ENCODE assay signal across 17 mouse cellular contexts in genomic region chr5:96948856-96949527, GRCm38 (mm10). TPM values are rescaled to one million over a fixed set of nuclear protein-coding genes. Genes with fewer than 3 reads are reported as not detected.
A peak's percentile ranks its signal among the peaks of the same experiment; 100 is the strongest.
DNase-seq lines count a peak whose midpoint lies in the region; ATAC-seq and TF ChIP-seq lines count a peak whose summit lies in the region.
"Had no signal": no experiment of that assay in that cellular context is flagged by ENCODE, and none has a peak within 500 bp of the region (broad histone marks: within the 10 kb centered on the region; RNA-seq: fewer than 3 reads in every experiment).

No protein-coding gene starts in this region.

- TF ChIP-seq EP300 in liver, postnatal 0 days (IDR thresholded peaks at IDR 0.05; ENCODE audit: low read depth), result no peak

- H3K27me3 ChIP-seq in embryonic facial prominence, embryonic 14.5 days (replicated peaks; ENCODE audit: control insufficient read depth, insufficient read depth, low read length), result no peaks in the 10 kb centered on the region
- no peaks in the 10 kb centered on the region for H3K27me3 ChIP-seq in embryonic facial prominence, embryonic 10.5 days (replicated peaks; ENCODE audit: low read depth, poor library complexity, severe bottlenecking)
- H3K27me3 ChIP-seq in liver, embryonic 13.5 days, result no peaks in the 10 kb centered on the region
- H3K27me3 ChIP-seq in liver, postnatal 0 days (ENCODE audit: insufficient read depth, low read length), result no peaks in the 10 kb centered on the region
- H3K27me3 ChIP-seq in cerebellum, adult 2 months (ENCODE audit: control insufficient read depth, insufficient read depth, low read length), result no peaks in the 10 kb centered on the region
- H3K27me3 ChIP-seq: embryonic facial prominence, embryonic 15.5 days; forebrain, embryonic 13.5 days had no signal

- H3K9me3 ChIP-seq in embryonic facial prominence, embryonic 14.5 days (ENCODE audit: control insufficient read depth, low read length), result no peaks in the 10 kb centered on the region
- H3K9me3 ChIP-seq in embryonic facial prominence, embryonic 10.5 days, result no peaks in the 10 kb centered on the region
- H3K9me3 ChIP-seq in liver, embryonic 13.5 days (replicated peaks), result no peaks in the 10 kb centered on the region
- H3K9me3 ChIP-seq in liver, postnatal 0 days (ENCODE audit: low read length), result no peaks in the 10 kb centered on the region
- H3K9me3 ChIP-seq: embryonic facial prominence, embryonic 15.5 days; forebrain, embryonic 13.5 days; G1E had no signal

- no peaks in the 10 kb centered on the region for H3K36me3 ChIP-seq in embryonic facial prominence, embryonic 14.5 days (ENCODE audit: control insufficient read depth, insufficient read depth, low read length)
- no peaks in the 10 kb centered on the region for H3K36me3 ChIP-seq in embryonic facial prominence, embryonic 10.5 days (replicated peaks)
- no peaks in the 10 kb centered on the region for H3K36me3 ChIP-seq in liver, embryonic 13.5 days
- no peaks in the 10 kb centered on the region for H3K36me3 ChIP-seq in liver, postnatal 0 days (replicated peaks; ENCODE audit: insufficient read depth, low read length)
- H3K36me3 ChIP-seq: embryonic facial prominence, embryonic 15.5 days had no signal

- no peak overlapping the region for H3K27ac ChIP-seq in embryonic facial prominence, embryonic 14.5 days (replicated peaks; ENCODE audit: low read depth, low read length)
- no peak overlapping the region for H3K27ac ChIP-seq in embryonic facial prominence, embryonic 10.5 days (replicated peaks)
- H3K27ac ChIP-seq in liver, embryonic 13.5 days, result peak overlapping the region; percentile 99
- no peak overlapping the region for H3K27ac ChIP-seq in liver, postnatal 0 days (ENCODE audit: low read depth)
- no peak overlapping the region for H3K27ac ChIP-seq in cerebellum, adult 2 months (ENCODE audit: insufficient read depth, low read length)
- H3K27ac ChIP-seq: embryonic facial prominence, embryonic 15.5 days; forebrain, embryonic 13.5 days had no signal

- no peak for ATAC-seq in embryonic facial prominence, embryonic 14.5 days (ENCODE audit: low read depth)
- no peak for ATAC-seq in liver, embryonic 13.5 days (ENCODE audit: low read depth)
- no peak for ATAC-seq in liver, postnatal 0 days
- ATAC-seq: forebrain, embryonic 13.5 days had no signal

- no peaks in the 10 kb centered on the region for H3K4me1 ChIP-seq in embryonic facial prominence, embryonic 14.5 days (ENCODE audit: control insufficient read depth, insufficient read depth, low read length)
- peaks cover 8% of the 10 kb centered on the region for H3K4me1 ChIP-seq in embryonic facial prominence, embryonic 10.5 days
- peaks cover 72% of the 10 kb centered on the region for H3K4me1 ChIP-seq in liver, embryonic 13.5 days (replicated peaks)
- H3K4me1 ChIP-seq in liver, postnatal 0 days (ENCODE audit: insufficient read depth), result peaks cover 38% of the 10 kb centered on the region
- H3K4me1 ChIP-seq in cerebellum, adult 2 months (ENCODE audit: control insufficient read depth, insufficient read depth, low read length), result no peaks in the 10 kb centered on the region
- H3K4me1 ChIP-seq: embryonic facial prominence, embryonic 15.5 days had no signal

- 80% methylated on average over 13 of the region's 13 CpGs for WGBS in embryonic facial prominence, embryonic 14.5 days
- WGBS in embryonic facial prominence, embryonic 10.5 days, result 86% methylated on average over 13 of the region's 13 CpGs
- WGBS in liver, embryonic 13.5 days (ENCODE audit: insufficient replicate concordance), result 66% methylated on average over 13 of the region's 13 CpGs
- 59% methylated on average over 13 of the region's 13 CpGs for WGBS in liver, postnatal 0 days (ENCODE audit: insufficient replicate concordance)
- WGBS in cerebellum, adult 2 months, result 87% methylated on average over 13 of the region's 13 CpGs

- H3K4me3 ChIP-seq in embryonic facial prominence, embryonic 14.5 days (ENCODE audit: low read depth, low read length), result no peak overlapping the region
- H3K4me3 ChIP-seq in embryonic facial prominence, embryonic 10.5 days, result no peak overlapping the region
- no peak overlapping the region for H3K4me3 ChIP-seq in liver, embryonic 13.5 days (replicated peaks)
- H3K4me3 ChIP-seq in liver, postnatal 0 days (ENCODE audit: low read depth, low read length), result no peak overlapping the region
- no peak overlapping the region for H3K4me3 ChIP-seq in cerebellum, adult 2 months (replicated peaks; ENCODE audit: insufficient read depth, low read depth, low read length)
- H3K4me3 ChIP-seq: embryonic facial prominence, embryonic 15.5 days; forebrain, embryonic 13.5 days had no signal

- H3K4me2 ChIP-seq in embryonic facial prominence, embryonic 14.5 days (ENCODE audit: low read depth, low read length), result no peak overlapping the region
- no peak overlapping the region for H3K4me2 ChIP-seq in liver, embryonic 13.5 days
- no peak overlapping the region for H3K4me2 ChIP-seq in liver, postnatal 0 days (ENCODE audit: low read depth, low read length)
- H3K4me2 ChIP-seq: embryonic facial prominence, embryonic 15.5 days; forebrain, embryonic 13.5 days had no signal

- TF ChIP-seq POLR2A in cerebellum, adult 2 months (IDR thresholded peaks at IDR 0.05; ENCODE audit: borderline replicate concordance, insufficient read depth, low read length), result no peak

- no peak for TF ChIP-seq CTCF in liver, postnatal 0 days (IDR thresholded peaks at IDR 0.05; ENCODE audit: low read depth)
- TF ChIP-seq CTCF in cerebellum, adult 2 months (IDR thresholded peaks at IDR 0.05; ENCODE audit: borderline replicate concordance, insufficient read depth, low read depth, low read length), result no peak

- H3K9ac ChIP-seq in embryonic facial prominence, embryonic 14.5 days (ENCODE audit: low read depth, low read length), result no peak overlapping the region
- peak overlapping the region; percentile 78 for H3K9ac ChIP-seq in liver, embryonic 13.5 days
- no peak overlapping the region for H3K9ac ChIP-seq in liver, postnatal 0 days (replicated peaks)
- H3K9ac ChIP-seq: embryonic facial prominence, embryonic 15.5 days; forebrain, embryonic 13.5 days had no signal

- peak; percentile 22 for DNase-seq in embryonic facial prominence, embryonic 14.5 days (ENCODE audit: low spot score)
- DNase-seq in embryonic facial prominence, embryonic 10.5 days (ENCODE audit: low spot score), result no peak
- DNase-seq in liver, embryonic 13.5 days, result no peak
- no peak for DNase-seq in liver, postnatal 0 days
- peak; percentile 22 for DNase-seq in T-cell, adult 2 months (ENCODE audit: low spot score)
- peak; percentile 58 for DNase-seq in naive thymus-derived CD4-positive, alpha-beta T cell, adult 2 months (ENCODE audit: low read depth)
- DNase-seq in embryo, embryonic 11 days, result no peak
- no peak for DNase-seq in cerebellum, adult 2 months
- DNase-seq: adrenal gland, postnatal 36 days; cerebellum, postnatal 25 days; kidney, postnatal 10 days; lung, adult 18-20 months; right cerebral cortex, postnatal 4 days; thymus, postnatal 36 days had no signal

RNA-seq across cellular contexts. Expression of gene Bmp2k, which starts 48.5 kb away (rescaled TPM):
- 12.3 and 12.7 TPM in 2 replicates for polyA plus RNA-seq in embryonic facial prominence, embryonic 14.5 days (2014; fragmentation: Nextera tagmentation; extraction: Ambion mirVana)
- polyA plus RNA-seq in embryonic facial prominence, embryonic 10.5 days (2016; fragmentation: Nextera tagmentation; extraction: Ambion mirVana), result 8.0 and 8.1 TPM in 2 replicates
- 34.7 and 39.3 TPM in 2 replicates for polyA plus RNA-seq in liver, embryonic 13.5 days (2015; fragmentation: Nextera tagmentation; extraction: Ambion mirVana)
- 13.6 and 15.2 TPM in 2 replicates for polyA plus RNA-seq in liver, postnatal 0 days (2015; fragmentation: Nextera tagmentation; extraction: Ambion mirVana)
- polyA plus RNA-seq in cerebellum, adult 2 months (2012; rRNA removed), result 10.3 and 11.4 TPM in 2 replicates

Comparison
In these comparisons a context has a peak if more than half of its experiments do, and no peak if none do; other contexts are left out.
1. DNase-seq: peak in embryonic facial prominence, embryonic 14.5 days (single experiment), T-cell, adult 2 months (single experiment) and naive thymus-derived CD4-positive, alpha-beta T cell, adult 2 months (single experiment); none in embryonic facial prominence, embryonic 10.5 days (single experiment), liver, embryonic 13.5 days (single experiment), liver, postnatal 0 days (single experiment), embryo, embryonic 11 days (single experiment) and cerebellum, adult 2 months (0 of 2).